ENCODE assay signal across 11 mouse cellular contexts in the genomic region with DNA sequence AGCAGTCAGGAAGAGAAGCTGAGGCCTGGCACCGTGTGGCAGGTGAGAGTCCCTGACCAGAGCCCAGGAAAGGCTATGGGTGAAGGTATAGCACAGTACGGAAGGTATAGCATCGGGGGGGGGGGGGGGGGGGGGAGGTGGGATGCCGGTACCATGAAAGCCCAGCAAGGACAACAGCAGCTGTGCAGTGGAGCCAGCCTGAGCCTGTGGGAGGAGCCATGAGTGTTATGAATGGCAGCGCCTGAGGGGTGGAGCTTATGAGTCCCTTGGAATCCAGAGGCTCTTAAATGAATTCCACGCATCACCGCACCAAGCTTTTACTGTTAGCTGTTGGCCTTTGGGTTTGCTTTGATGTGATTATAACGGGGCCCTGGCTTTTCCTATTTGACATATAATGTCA.
DNase-seq lines count a peak whose midpoint lies in the region; ATAC-seq and TF ChIP-seq lines count a peak whose summit lies in the region.
"Had no signal": no experiment of that assay in that cellular context is flagged by ENCODE, and none has a peak within 500 bp of the region (broad histone marks: within the 10 kb centered on the region; RNA-seq: fewer than 3 reads in every experiment).

No protein-coding gene starts in this region.

- no peak overlapping the region for H3K4me3 ChIP-seq in gastrocnemius, adult 2 months
- H3K4me3 ChIP-seq in kidney, adult 2 months (ENCODE audit: insufficient read depth, low read depth, low read length), result no peak overlapping the region
- H3K4me3 ChIP-seq: hindbrain, embryonic 15.5 days; left cerebral cortex, adult 2 months had no signal

- H3K4me1 ChIP-seq in kidney, adult 2 months (ENCODE audit: control insufficient read depth, insufficient read depth, low read length), result peaks cover 4% of the 10 kb centered on the region; the same call in 1 of the 2 replicates

- no peaks in the 10 kb centered on the region for H3K36me3 ChIP-seq in kidney, adult 2 months (ENCODE audit: control insufficient read depth, insufficient read depth, low read length)

- no peak overlapping the region for H3K27ac ChIP-seq in gastrocnemius, adult 2 months
- H3K27ac ChIP-seq in kidney, adult 2 months (ENCODE audit: insufficient read depth, low read depth, low read length), result no peak overlapping the region
- H3K27ac ChIP-seq: hindbrain, embryonic 15.5 days; left cerebral cortex, adult 2 months had no signal

- no peak for TF ChIP-seq POLR2A in kidney, adult 2 months (IDR thresholded peaks at IDR 0.05; ENCODE audit: low read depth, low read length)

- WGBS in kidney, adult 2 months, result 50% methylated on average over 7 of the region's 8 CpGs

- DNase-seq in gastrocnemius, adult 2 months, result peak; percentile 6
- DNase-seq in gastrocnemius, adult 8-10 months (ENCODE audit: low spot score in 2 of 2), result no peak
- DNase-seq in embryo, embryonic 11 days, result peak; percentile 78
- peak; percentile 77 for DNase-seq in kidney, adult 2 months
- peak; percentile 66 for DNase-seq in mesoderm, embryonic 11.5 days (ENCODE audit: low read depth, low spot score)
- no peak for DNase-seq in thymus, postnatal 4 days
- DNase-seq in left cerebral cortex, postnatal 10 days (ENCODE audit: extremely low spot score in 1 of 2, low spot score in 2 of 2), result no peak

- no peak for TF ChIP-seq CTCF in gastrocnemius, adult 2 months (IDR thresholded peaks at IDR 0.05)
- no peak for TF ChIP-seq CTCF in kidney, adult 2 months (conservative IDR thresholded peaks at IDR 0.05; ENCODE audit: insufficient read depth, insufficient read length, low read depth, low read length)

- ATAC-seq in CD4-positive, CD25-positive, alpha-beta regulatory T cell, adult 4 months, result no peak
- ATAC-seq: Patski had no signal

- intact Hi-C loops in gastrocnemius, adult 2 months (cut with DNase I), result no loop called here
- intact Hi-C loops in left cerebral cortex, postnatal 10 days (cut with DNase I), result loop anchor here (5.0 kb wide), 1 partner anchor 43 kb away; no protein-coding TSS in a partner anchor

- no peaks in the 10 kb centered on the region for H3K27me3 ChIP-seq in kidney, adult 2 months (replicated peaks; ENCODE audit: control insufficient read depth, insufficient read depth, low read length)
- H3K27me3 ChIP-seq: hindbrain, embryonic 15.5 days; Patski had no signal

Comparison
In these comparisons a context has a peak if more than half of its experiments do, and no peak if none do; other contexts are left out.
1. DNase-seq: peak in gastrocnemius, adult 2 months (single experiment), embryo, embryonic 11 days (single experiment), kidney, adult 2 months (single experiment) and mesoderm, embryonic 11.5 days (single experiment); none in gastrocnemius, adult 8-10 months (0 of 2), thymus, postnatal 4 days (single experiment) and left cerebral cortex, postnatal 10 days (0 of 2).